Mouse (Mus musculus): Measurements from ENCODE around the gene Gucy2e. TPM values are rescaled to one million over a fixed set of nuclear protein-coding genes. Genes with fewer than 3 reads are reported as not detected.

Gucy2e gene
- polyA plus RNA-seq, 2 experiments, result not detected

DNA sequence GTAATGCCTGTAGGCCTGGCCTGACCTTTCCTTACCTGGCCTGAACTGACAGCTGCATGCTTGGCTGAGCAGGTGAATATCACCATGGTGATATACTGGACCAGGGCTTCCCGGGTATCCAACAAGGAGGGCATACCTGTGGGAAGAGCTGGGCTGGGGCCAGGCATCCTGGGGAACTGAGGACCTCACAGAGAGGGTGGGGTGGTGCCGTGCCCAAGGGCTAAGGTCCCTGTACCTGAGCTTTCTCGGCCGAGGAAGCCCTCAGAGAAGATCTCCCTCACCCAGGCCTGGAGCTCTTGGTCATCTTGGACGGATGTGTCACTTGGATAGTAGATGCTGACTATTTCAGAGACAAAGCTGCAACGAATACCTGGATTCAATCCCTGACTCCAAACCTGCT, 50.9 kb downstream of the Gucy2e start:
- ATAC-seq (ENCODE audit: insufficient read depth) (no peak), DNase-seq (ENCODE audit: low read depth in 3 of 3, low spot score in 3 of 3) (no peak)
- TF ChIP-seq EP300 (IDR thresholded peaks at IDR 0.05; ENCODE audit: low read depth), result no peak
- TF ChIP-seq CTCF (IDR thresholded peaks at IDR 0.05; ENCODE audit: low read depth), result no peak
- no peak overlapping the region for H3K4me3 ChIP-seq (ENCODE audit: insufficient read depth in 1 of 2, low read depth in 2 of 2, low read length in 2 of 2)
- no peak overlapping the region for H3K27ac ChIP-seq
- H3K4me1 ChIP-seq (replicated peaks; ENCODE audit: control insufficient read depth in 2 of 2, insufficient read depth in 2 of 2, low read length in 1 of 2), result no peaks in the 10 kb centered on the region
- 61% methylated on average over 6 of the region's 6 CpGs for WGBS (ENCODE audit: insufficient replicate concordance)
- no peak overlapping the region for H3K4me2 ChIP-seq (ENCODE audit: low read depth)
- H3K36me3 ChIP-seq (replicated peaks; ENCODE audit: control insufficient read depth, insufficient read depth, low read depth), result no peaks in the 10 kb centered on the region
- no peaks in the 10 kb centered on the region for H3K27me3 ChIP-seq (ENCODE audit: control insufficient read depth, insufficient read depth, low read length)
- no peaks in the 10 kb centered on the region for H3K9me3 ChIP-seq (ENCODE audit: control insufficient read depth, low read length)
- H3K9ac ChIP-seq (replicated peaks), result no peak overlapping the region

DNA sequence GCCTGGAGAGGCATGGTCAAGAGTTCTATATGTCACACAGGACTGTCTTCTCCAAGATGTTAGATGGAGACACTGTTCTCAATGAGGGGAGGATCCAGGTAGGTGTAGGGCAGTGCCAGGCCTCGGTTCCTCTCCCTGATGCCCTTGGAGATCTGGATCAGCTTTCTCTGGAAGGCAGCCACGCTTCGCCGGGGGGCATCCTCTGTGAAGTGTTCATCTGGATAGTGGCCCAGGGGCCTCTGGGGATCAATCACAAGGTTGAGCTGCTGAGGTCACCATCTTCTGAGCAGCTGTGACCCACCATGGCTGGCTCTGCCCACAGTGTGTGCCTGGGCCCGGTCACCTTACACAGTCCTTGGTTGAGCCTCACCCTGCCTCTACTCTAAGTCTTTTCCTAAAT, 51.8 kb downstream of the Gucy2e start:
- Histone ChIP-seq H3K27me3 (ENCODE audit: control insufficient read depth, insufficient read depth, low read length) (no peaks in the 10 kb centered on the region), H3K9me3 (ENCODE audit: control insufficient read depth, low read length) (no peaks in the 10 kb centered on the region), H3K4me2 (ENCODE audit: low read depth) (no peak overlapping the region), H3K9ac (replicated peaks) (no peak overlapping the region), H3K36me3 (replicated peaks; ENCODE audit: control insufficient read depth, insufficient read depth, low read depth) (no peaks in the 10 kb centered on the region), H3K4me1 (replicated peaks; ENCODE audit: control insufficient read depth in 2 of 2, insufficient read depth in 2 of 2, low read length in 1 of 2) (no peaks in the 10 kb centered on the region), H3K27ac (no peak overlapping the region), H3K4me3 (ENCODE audit: insufficient read depth in 1 of 2, low read depth in 2 of 2, low read length in 2 of 2) (no peak overlapping the region)
- ATAC-seq (ENCODE audit: insufficient read depth) (no peak), DNase-seq (ENCODE audit: low read depth in 3 of 3, low spot score in 3 of 3) (no peak)
- WGBS (ENCODE audit: insufficient replicate concordance), result 76% methylated on average over 5 of the region's 5 CpGs
- TF ChIP-seq EP300 (IDR thresholded peaks at IDR 0.05; ENCODE audit: low read depth) (no peak), CTCF (IDR thresholded peaks at IDR 0.05; ENCODE audit: low read depth) (no peak)

- no peaks in the 10 kb centered on the region for H3K27me3 ChIP-seq (ENCODE audit: control insufficient read depth, insufficient read depth, low read length)
- no peak overlapping the region for H3K27ac ChIP-seq
- DNase-seq (ENCODE audit: low read depth in 3 of 3, low spot score in 3 of 3), result no peak
- no peak for ATAC-seq (ENCODE audit: insufficient read depth)
- H3K4me1 ChIP-seq (replicated peaks; ENCODE audit: control insufficient read depth in 2 of 2, insufficient read depth in 2 of 2, low read length in 1 of 2), result no peaks in the 10 kb centered on the region
- H3K9me3 ChIP-seq (ENCODE audit: control insufficient read depth, low read length), result no peaks in the 10 kb centered on the region
- H3K36me3 ChIP-seq (replicated peaks; ENCODE audit: control insufficient read depth, insufficient read depth, low read depth), result no peaks in the 10 kb centered on the region
- 65% methylated on average over 4 of the region's 4 CpGs for WGBS (ENCODE audit: insufficient replicate concordance)
- no peak overlapping the region for H3K4me3 ChIP-seq (ENCODE audit: insufficient read depth in 1 of 2, low read depth in 2 of 2, low read length in 2 of 2)
- no peak for TF ChIP-seq EP300 (IDR thresholded peaks at IDR 0.05; ENCODE audit: low read depth)
- 0 out of 2 replicates have a peak, but pooled peaks have one; percentile 11 for TF ChIP-seq CTCF (IDR thresholded peaks at IDR 0.05; ENCODE audit: low read depth)
- H3K9ac ChIP-seq (replicated peaks), result no peak overlapping the region
- no peak overlapping the region for H3K4me2 ChIP-seq (ENCODE audit: low read depth)
Observed at GRCm38 (mm10) chr11:69180120-69180519, 56.7 kb downstream of the Gucy2e start.

GRCm38 (mm10) chr11:69179512-69179911, 57.3 kb downstream of the Gucy2e start:
- Histone ChIP-seq H3K9ac (replicated peaks) (no peak overlapping the region), H3K27me3 (ENCODE audit: control insufficient read depth, insufficient read depth, low read length) (no peaks in the 10 kb centered on the region), H3K4me1 (replicated peaks; ENCODE audit: control insufficient read depth in 2 of 2, insufficient read depth in 2 of 2, low read length in 1 of 2) (no peaks in the 10 kb centered on the region), H3K4me2 (ENCODE audit: low read depth) (no peak overlapping the region), H3K9me3 (ENCODE audit: control insufficient read depth, low read length) (no peaks in the 10 kb centered on the region), H3K4me3 (ENCODE audit: insufficient read depth in 1 of 2, low read depth in 2 of 2, low read length in 2 of 2) (no peak overlapping the region), H3K36me3 (replicated peaks; ENCODE audit: control insufficient read depth, insufficient read depth, low read depth) (no peaks in the 10 kb centered on the region), H3K27ac (no peak overlapping the region)
- WGBS (ENCODE audit: insufficient replicate concordance), result 46% methylated on average over 3 of the region's 3 CpGs
- TF ChIP-seq CTCF (IDR thresholded peaks at IDR 0.05; ENCODE audit: low read depth) (no peak), EP300 (IDR thresholded peaks at IDR 0.05; ENCODE audit: low read depth) (no peak)
- no peak for DNase-seq (ENCODE audit: low read depth in 3 of 3, low spot score in 3 of 3)
- ATAC-seq (ENCODE audit: insufficient read depth), result no peak

DNA sequence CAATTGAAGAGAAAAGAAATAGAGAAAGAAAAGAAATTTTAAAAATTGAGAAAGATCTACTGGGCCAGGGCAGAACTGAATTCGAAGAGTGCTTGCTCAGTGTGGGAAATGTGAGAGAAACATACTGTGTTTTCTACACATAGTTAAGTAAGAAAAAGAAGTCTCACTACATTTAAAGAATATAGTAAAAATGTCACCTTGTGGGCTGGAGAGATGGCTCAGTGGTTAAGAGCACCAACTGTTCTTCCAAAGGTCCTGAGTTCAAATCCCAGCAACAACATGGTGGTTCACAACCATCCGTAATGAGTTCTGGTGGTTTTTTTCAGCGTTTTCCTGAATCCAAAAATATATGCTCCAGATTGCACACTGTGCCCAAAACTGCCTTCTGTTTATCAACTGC, 58.3 kb downstream of the Gucy2e start:
- H3K36me3 ChIP-seq (replicated peaks; ENCODE audit: control insufficient read depth, insufficient read depth, low read depth), result no peaks in the 10 kb centered on the region
- H3K4me2 ChIP-seq (ENCODE audit: low read depth), result no peak overlapping the region
- no peak overlapping the region for H3K4me3 ChIP-seq (ENCODE audit: insufficient read depth in 1 of 2, low read depth in 2 of 2, low read length in 2 of 2)
- no peaks in the 10 kb centered on the region for H3K4me1 ChIP-seq (replicated peaks; ENCODE audit: control insufficient read depth in 2 of 2, insufficient read depth in 2 of 2, low read length in 1 of 2)
- no peak for DNase-seq (ENCODE audit: low read depth in 3 of 3, low spot score in 3 of 3)
- no peak overlapping the region for H3K9ac ChIP-seq (replicated peaks)
- TF ChIP-seq CTCF (IDR thresholded peaks at IDR 0.05; ENCODE audit: low read depth), result no peak
- no peak overlapping the region for H3K27ac ChIP-seq
- WGBS (ENCODE audit: insufficient replicate concordance), result 57% methylated on average over 3 of the region's 3 CpGs
- ATAC-seq (ENCODE audit: insufficient read depth), result no peak
- no peaks in the 10 kb centered on the region for H3K27me3 ChIP-seq (ENCODE audit: control insufficient read depth, insufficient read depth, low read length)
- H3K9me3 ChIP-seq (ENCODE audit: control insufficient read depth, low read length), result no peaks in the 10 kb centered on the region
